Mouse (Mus musculus) embryonic fibroblast, embryonic 13.5 days (primary cell): ENCODE data around the gene Lrrc8e.

Source experiments
- CTCF ChIP-seq: IDR thresholded peaks from 2 replicates; pipeline ENCODE4 v1.5.1; 2011; ENCODE audit warnings: mild to moderate bottlenecking, control low read depth, low read length, moderate library complexity, borderline replicate concordance; ENCODE audit not compliant: insufficient read depth
- POLR2A ChIP-seq: IDR thresholded peaks from 2 replicates; pipeline ENCODE4 v1.6.1; 2011; ENCODE audit warnings: low read depth, mild to moderate bottlenecking, control low read depth, low read length, moderate library complexity

DNA sequence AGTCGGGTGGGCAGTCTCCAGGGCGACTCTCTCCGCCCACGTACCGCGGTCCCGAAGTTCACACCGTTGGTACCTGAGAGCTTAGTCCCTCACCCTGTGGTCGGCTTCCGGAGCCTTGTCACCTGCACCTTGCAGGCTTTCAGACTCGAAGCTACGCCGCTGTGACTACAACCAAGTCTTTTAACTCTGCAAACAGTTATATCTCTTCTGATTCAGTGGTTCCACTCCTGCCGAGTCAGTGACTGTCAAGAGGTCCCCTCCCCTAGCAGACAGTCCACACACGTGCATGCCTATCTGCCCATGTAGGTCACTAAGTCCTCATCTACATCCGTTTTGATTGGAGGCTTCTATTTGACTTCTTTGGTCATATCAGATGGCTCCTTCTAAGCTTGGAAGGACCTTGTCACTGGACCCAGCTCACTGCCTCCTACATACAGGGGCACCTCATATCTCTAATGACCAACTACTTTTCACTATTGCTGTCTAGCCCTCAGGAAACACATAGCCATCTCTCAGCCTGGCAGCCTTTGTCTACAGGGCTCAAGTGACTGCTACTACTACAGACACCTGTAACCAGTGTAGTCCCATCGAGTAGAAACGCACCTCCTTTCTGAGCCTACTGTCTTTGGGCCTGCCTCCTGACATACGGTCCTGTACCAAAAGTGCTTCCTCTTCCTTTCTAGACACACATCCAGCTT is 12.7 kb downstream of the Lrrc8e start:
- no peak for TF ChIP-seq CTCF
- TF ChIP-seq POLR2A, result no peak; the same call in 1 of the 2 replicates
